Mouse (Mus musculus) Patski (cell line): ENCODE results near the gene Selenow. TPM values are rescaled to one million over a fixed set of nuclear protein-coding genes. Genes with fewer than 3 reads are reported as not detected.
"Not testable (repeated sequence)": the region's sequence is repeated elsewhere in the genome, so short reads cannot be mapped to it uniquely, and the experiment has no call there.

Source experiments
- ATAC-seq: fragments of 100-300 bp; one replicate; pipeline ENCODE4 v1.8.0; 2021
- CTCF ChIA-PET: fragments of 350-600 bp; sonication (Branson Sonifier 250); formaldehyde crosslinking; loops from one replicate; lab custom pipeline; 2022; ENCODE audit warnings: inconsistent platforms; lab: Charles Lee
- POLR2A ChIA-PET: fragments of 350-600 bp; sonication (Branson Sonifier 250); formaldehyde crosslinking; loops from one replicate; lab custom pipeline; 2022; ENCODE audit warnings: antibody characterized with exemption, inconsistent platforms; lab: Charles Lee
- DNase-seq: peaks from one replicate; pipeline ENCODE4 v3.0.0-alpha.2; 2011; ENCODE audit warnings: low read depth, low spot score
- H3K27me3 ChIP-seq: fragments of 371-371 bp; one replicate; pipeline ENCODE4 v1.5.1; 2021
- CTCF ChIP-seq: fragments of 100-300 bp; IDR thresholded peaks from one replicate; pipeline ENCODE4 v1.5.1; 2021
- in situ Hi-C: fragments of 300-500 bp; cut with MboI; formaldehyde crosslinking; loops from 3 replicates; pipeline ENCODE4 v1.11.1; 2018; ENCODE audit warnings: low pct_unique_long_range_greater_than_20kb, mixed read lengths
- polyA plus RNA-seq: library from polyadenylated mRNA; unstranded; gene quantifications from one replicate; pipeline ENCODE4 v1.2.3, GENCODE M21; 2021

Selenow gene
- polyA plus RNA-seq, 1 experiment from 2014 or later, result 96.2 TPM

DNA sequence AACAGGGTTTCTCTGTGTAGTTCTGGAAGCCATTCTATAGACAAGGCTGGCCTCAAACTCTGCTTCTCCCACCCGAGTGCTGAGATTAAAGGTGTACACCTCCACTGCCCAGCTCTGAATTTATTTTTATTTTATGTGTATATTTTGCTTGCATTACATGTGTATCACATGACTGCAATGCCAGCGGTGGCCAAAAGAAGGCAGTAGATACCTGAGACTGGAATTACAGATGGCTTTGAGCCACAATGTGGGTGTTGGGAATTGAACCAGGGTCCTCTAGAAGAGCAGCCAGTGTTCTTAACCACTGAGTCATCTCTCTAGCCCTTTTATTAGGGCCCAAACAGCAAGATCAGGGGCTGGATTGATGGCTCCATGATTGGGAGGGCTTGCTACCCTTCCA, 8.3 kb upstream of the Selenow start:
- H3K27me3 ChIP-seq, result no peaks in the 10 kb centered on the region
- no peak for DNase-seq
- no peak for ATAC-seq
- no peak for TF ChIP-seq CTCF
- ChIA-PET CTCF (interaction anchor here (0.7 to 2.7 kb wide), 5 partner anchors 8 to 44 kb away, joined by 3 to 11 read pairs (median 5); partner anchors contain the start of gene Ehd2), POLR2A (interaction anchor here (0.8 kb wide), 1 partner anchor 37 kb away, joined by 4 read pairs; the partner anchor contains the start of gene Ehd2)
- in situ Hi-C loops, result loop anchor here (5.0 kb wide), 1 partner anchor 42 kb away; no protein-coding TSS in a partner anchor

DNA sequence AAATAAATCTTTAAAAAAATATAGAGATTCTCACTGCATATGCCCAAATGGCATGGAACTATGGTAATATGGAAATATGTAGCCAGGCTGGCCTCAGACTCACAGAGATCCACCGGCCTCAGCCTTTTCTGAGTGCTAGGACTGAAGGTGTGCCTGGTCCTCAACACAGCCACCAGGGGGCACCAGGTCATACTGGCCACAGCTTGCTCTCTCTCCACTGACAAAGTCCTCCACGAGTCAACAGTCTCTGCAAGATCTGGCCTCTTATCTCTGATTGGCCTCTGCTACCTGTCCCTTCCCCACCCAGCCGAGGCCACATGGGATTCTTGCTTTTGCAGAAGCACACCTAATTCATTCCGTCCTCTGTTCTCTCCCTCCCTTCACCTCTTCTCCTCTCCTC, 7.7 kb upstream of the Selenow start:
- DNase-seq (no peak), ATAC-seq (peak; percentile 91)
- ChIA-PET POLR2A (no interaction called here), CTCF (interaction anchor here (1.2 to 2.7 kb wide), 4 partner anchors 12 to 45 kb away, joined by 3 to 11 read pairs (median 4); no protein-coding TSS in a partner anchor)
- in situ Hi-C loops, result loop anchor here (5.0 kb wide), 1 partner anchor 42 kb away; no protein-coding TSS in a partner anchor
- H3K27me3 ChIP-seq, result no peaks in the 10 kb centered on the region
- TF ChIP-seq CTCF, result peak; percentile 75

DNA sequence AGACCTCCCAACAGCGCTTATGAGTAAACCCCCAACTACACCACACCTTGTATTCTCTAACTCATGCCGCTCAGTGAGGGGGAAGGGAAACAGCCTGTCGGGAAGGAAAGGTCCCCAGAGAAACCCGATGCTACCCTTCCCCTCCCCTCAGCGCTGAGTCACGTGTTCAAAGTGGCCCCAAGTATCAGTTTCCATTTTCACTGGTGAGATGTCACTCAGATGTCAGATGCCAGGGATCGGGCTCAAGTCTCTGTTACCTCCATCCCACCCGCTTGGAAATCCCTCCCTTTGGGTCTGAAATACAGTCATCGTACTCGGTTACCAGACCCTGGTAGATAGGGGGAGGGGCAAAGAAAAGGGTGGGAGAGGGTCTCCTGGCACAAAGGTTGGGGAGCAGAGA, 406 bp downstream of the Selenow start:
- DNase-seq, result no peak
- TF ChIP-seq CTCF, result no peak
- CTCF ChIA-PET, result interaction anchor here (0.8 kb wide), 1 partner anchor 10 kb away, joined by 4 read pairs; no protein-coding TSS in a partner anchor
- peak; percentile 15 for ATAC-seq
- POLR2A ChIA-PET, result no interaction called here
- H3K27me3 ChIP-seq, result no peaks in the 10 kb centered on the region
- in situ Hi-C loops, result no loop called here

GRCm38 (mm10) chr7:15920645-15921190, 1.5 kb downstream of the Selenow start:
- CTCF ChIA-PET, result no interaction called here
- ATAC-seq (no peak), DNase-seq (no peak)
- POLR2A ChIA-PET, result no interaction called here
- no peak for TF ChIP-seq CTCF
- H3K27me3 ChIP-seq, result no peaks in the 10 kb centered on the region
- in situ Hi-C loops, result no loop called here

- H3K27me3 ChIP-seq, result no peaks in the 10 kb centered on the region
- ChIA-PET POLR2A (no interaction called here), CTCF (interaction anchor here (0.6 kb wide), 1 partner anchor 55 kb away, joined by 3 read pairs; no protein-coding TSS in a partner anchor)
- DNase-seq, result no peak
- in situ Hi-C loops, result no loop called here
- ATAC-seq, result no peak
- no peak for TF ChIP-seq CTCF
These were observed 2.3 kb downstream of the Selenow start for GRCm38 (mm10) chr7:15919947-15920346.

DNA sequence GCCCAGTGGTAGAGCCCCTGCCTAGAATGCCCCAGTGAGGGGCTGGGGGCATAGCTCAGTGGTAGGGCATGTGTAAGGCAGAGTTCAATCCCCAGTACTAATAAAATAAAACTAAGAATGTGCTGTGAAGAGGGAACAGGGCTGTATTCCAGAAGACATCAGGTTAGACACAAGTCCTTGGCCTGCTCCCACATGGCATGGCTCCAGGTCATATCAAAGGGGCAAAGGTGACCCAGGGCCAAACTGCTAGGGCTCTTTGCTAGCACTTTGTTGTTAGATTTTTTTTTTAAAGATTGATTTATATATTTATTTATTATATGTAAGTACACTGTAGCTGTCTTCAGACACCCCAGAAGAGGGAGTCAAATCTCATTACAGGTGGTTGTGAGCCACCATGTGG, 3.8 kb downstream of the Selenow start:
- ChIA-PET POLR2A (no interaction called here), CTCF (no interaction called here)
- DNase-seq (no peak), ATAC-seq (no peak)
- H3K27me3 ChIP-seq, result no peaks in the 10 kb centered on the region
- in situ Hi-C loops, result no loop called here
- no peak for TF ChIP-seq CTCF

DNA sequence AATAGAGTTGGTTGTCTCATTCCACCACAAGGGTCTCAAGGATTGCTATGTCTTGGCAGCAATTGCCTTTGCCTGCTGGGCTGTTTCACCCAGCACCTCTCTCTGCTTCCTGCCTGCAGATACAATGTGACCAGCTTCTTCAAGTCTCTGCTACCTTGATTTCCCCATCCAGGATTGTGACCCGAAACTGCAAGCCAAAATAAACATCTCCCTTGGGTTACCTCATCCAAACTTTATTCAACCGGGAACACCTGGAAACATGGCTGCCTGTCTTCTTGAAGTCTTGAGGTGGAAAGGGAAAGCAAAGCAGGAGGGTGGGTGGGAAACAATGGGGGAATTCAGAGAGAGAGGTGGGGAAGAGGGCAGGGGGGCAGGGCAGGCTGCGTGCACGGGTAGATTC, 5.2 kb downstream of the Selenow start:
- CTCF ChIA-PET, result no interaction called here
- TF ChIP-seq CTCF, result no peak
- no peaks in the 10 kb centered on the region for H3K27me3 ChIP-seq
- ATAC-seq (no peak), DNase-seq (no peak)
- POLR2A ChIA-PET, result no interaction called here
- in situ Hi-C loops, result no loop called here

- POLR2A ChIA-PET, result no interaction called here
- ATAC-seq (no peak), DNase-seq (no peak)
- no peak for TF ChIP-seq CTCF
- in situ Hi-C loops, result no loop called here
- H3K27me3 ChIP-seq, result no peaks in the 10 kb centered on the region
- CTCF ChIA-PET, result interaction anchor here (1.1 kb wide), 1 partner anchor 52 kb away, joined by 3 read pairs; no protein-coding TSS in a partner anchor
These were observed 6.0 kb downstream of the Selenow start for GRCm38 (mm10) chr7:15916134-15916723.

- DNase-seq, POLR2A ChIA-PET, H3K27me3 ChIP-seq, in situ Hi-C loops, ATAC-seq: not testable (repeated sequence)
- CTCF ChIA-PET, result interaction anchor here (1.1 kb wide), 1 partner anchor 52 kb away, joined by 3 read pairs; no protein-coding TSS in a partner anchor
These were observed 6.5 kb downstream of the Selenow start for GRCm38 (mm10) chr7:15915695-15916094.

DNA sequence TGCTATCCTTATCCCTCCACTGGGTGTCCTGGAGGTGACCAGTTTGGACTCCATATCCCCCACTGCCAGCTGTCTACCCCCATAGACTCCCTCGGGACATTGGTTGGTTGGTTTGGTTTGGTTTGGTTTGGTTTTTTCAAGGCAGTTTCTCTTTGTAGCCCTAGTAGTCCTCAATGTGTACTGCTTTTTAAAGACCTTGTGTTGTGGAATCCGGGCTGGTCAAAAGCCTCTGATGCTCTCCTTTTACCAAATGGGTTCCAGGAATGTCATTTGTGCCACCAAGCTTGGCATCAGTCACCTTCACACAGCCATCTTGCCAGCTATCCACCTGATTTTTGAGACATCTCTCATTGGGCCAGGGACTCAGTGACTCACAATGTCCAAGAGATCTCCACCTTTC, 7.5 kb downstream of the Selenow start:
- ChIA-PET POLR2A (no interaction called here), CTCF (no interaction called here)
- peaks cover 5% of the 10 kb centered on the region for H3K27me3 ChIP-seq
- ATAC-seq (no peak), DNase-seq (no peak)
- TF ChIP-seq CTCF, result no peak
- in situ Hi-C loops, result no loop called here

DNA sequence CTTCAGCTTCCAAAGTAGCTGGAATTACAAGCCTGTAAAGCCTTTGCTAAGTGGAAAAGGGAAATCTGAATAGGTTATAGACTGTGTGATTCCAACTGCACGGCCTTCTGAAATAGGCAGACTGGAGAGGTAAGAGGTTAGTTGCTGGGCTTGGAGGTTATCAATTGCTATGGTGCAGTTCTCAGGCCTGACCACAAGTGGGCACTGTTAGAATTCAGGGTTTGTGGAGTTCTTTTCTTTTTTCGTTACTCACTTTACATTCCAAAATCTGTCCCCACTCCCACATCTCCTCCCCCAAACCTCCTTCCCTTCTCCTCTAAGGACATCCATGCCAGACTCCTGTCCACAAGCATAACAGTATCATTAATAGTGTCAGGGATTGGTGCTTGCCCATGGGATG, 8.0 kb downstream of the Selenow start:
- CTCF ChIA-PET, result no interaction called here
- peak; percentile 83 for TF ChIP-seq CTCF
- H3K27me3 ChIP-seq, result peaks cover 7% of the 10 kb centered on the region
- no peak for ATAC-seq
- in situ Hi-C loops, result no loop called here
- POLR2A ChIA-PET, result no interaction called here
- DNase-seq, result no peak
